Mouse (Mus musculus) macrophage (primary cell): ENCODE results near the gene Maff. TPM values are rescaled to one million over a fixed set of nuclear protein-coding genes. Genes with fewer than 3 reads are reported as not detected.

Source experiments
- H3K27ac ChIP-seq: fragments of 350-480 bp; formaldehyde crosslinking; 2 replicates; pipeline ENCODE4 v1.9.0; 2021
- H3K36me3 ChIP-seq: fragments of 350-480 bp; formaldehyde crosslinking; 2 replicates; pipeline ENCODE4 v1.9.0; 2021; ENCODE audit errors: inconsistent target
- H3K4me3 ChIP-seq: fragments of 350-480 bp; formaldehyde crosslinking; 2 replicates; pipeline ENCODE4 v1.9.0; 2021; ENCODE audit errors: inconsistent target
- H3K79me2 ChIP-seq: fragments of 350-480 bp; formaldehyde crosslinking; 2 replicates; pipeline ENCODE4 v1.9.0; 2021; ENCODE audit errors: inconsistent target
- WGBS: methylation state at CpG from one replicate; pipeline ENCODE4 v1.1.7; 2026; ENCODE audit warnings: inconsistent platforms; ENCODE audit not compliant: missing documents; 5-methylcytosine and 5-hydroxymethylcytosine counted together
- polyA plus RNA-seq: library from polyadenylated mRNA; stranded (reverse); fragments of 250-400 nt; gene quantifications from 3 replicates; pipeline ENCODE4 v1.2.4, GENCODE M21; 2018; ENCODE audit warnings: inconsistent platforms

The Maff gene
- polyA plus RNA-seq, 1 experiment from 2014 or later: 0.80 TPM

DNA sequence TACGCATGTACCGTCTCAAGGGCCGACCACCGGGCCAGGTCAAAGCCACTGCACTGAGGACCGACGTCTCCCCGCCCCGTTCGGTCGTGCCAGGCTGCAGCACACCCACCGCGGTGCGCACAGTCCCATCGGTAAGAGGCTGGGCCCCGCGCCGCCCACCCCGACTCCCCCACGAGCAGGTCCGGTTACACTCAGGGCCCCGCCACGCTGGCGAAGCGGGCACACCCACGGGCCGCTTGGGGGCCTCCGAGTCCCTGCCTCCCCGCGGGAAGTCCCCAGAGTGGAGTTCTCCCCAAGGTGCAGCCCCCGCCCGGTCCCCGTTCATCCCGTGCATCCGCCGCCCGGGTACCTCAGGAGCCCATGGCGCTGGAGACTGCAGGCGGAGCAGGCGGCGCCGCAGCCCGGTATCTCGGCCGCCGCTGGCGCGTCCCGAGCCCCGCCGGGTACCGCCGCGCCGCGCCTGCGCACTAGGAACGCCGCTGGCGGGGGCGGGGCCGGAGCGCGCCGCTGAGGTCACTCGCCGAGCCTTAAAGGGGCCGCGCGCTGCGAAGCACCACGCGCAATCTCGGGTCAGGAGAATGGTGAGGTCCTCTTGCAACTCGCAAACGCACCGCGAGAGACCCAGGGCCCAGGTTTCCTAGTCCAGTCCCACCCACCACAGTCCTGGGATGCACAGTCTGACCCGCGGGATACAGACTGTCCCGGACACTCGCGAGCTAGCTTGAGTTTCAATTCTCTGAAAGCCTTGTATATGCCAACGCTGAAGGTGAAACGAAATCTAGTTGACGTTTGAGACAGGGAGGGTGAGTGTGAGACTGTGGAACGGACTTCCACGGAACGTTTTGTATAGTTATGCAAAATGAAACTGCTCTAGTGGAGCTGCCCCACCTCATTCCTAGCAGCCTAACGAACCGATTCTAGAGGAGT is 56.7 kb downstream of the Maff start, which contains the start of gene Tmem184b:
Tmem184b (minus strand) TSS at position 734 of the 927 bp plus-strand sequence.
- peaks cover 48% of the 10 kb centered on the region for H3K79me2 ChIP-seq
- H3K4me3 ChIP-seq: peak within 1 kb of the TSS; percentile 71
- H3K27ac ChIP-seq: peak within 1 kb of the TSS; percentile 66
- H3K36me3 ChIP-seq: no peaks in the 10 kb centered on the region
- under 1% methylated on average over 90 of the region's 90 CpGs for WGBS

GRCm38 (mm10) chr15:79403763-79404210 is 57.4 kb downstream of the Maff start:
- WGBS: 25% methylated on average over 9 of the region's 9 CpGs
- H3K36me3 ChIP-seq: no peaks in the 10 kb centered on the region
- H3K27ac ChIP-seq: peak overlapping the region; percentile 66
- peak overlapping the region; percentile 71 for H3K4me3 ChIP-seq
- peaks cover 42% of the 10 kb centered on the region for H3K79me2 ChIP-seq

- H3K4me3 ChIP-seq: no peak overlapping the region
These were observed 57.9 kb downstream of the Maff start for GRCm38 (mm10) chr15:79404277-79404676.

DNA sequence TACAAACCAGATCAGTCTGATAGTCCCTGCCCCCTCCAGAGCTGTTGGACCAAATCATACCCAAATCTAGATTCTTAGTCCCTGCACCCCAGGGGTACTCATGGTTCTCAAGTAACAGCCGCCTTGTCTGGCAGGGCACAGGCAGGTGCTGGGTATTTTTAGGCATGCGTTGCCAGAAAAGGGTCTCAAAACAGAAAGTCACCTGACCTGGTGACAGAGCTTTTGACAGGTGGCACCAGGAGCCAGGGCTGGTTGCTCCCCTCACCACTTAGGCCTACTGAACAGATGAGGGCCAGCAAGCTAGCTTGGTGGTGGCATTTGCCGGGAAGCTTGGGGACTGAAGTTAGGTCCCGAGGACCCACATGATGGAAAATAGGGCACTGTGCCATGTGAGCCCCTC is 60.1 kb downstream of the Maff start:
- Histone ChIP-seq H3K79me2 (peaks cover 14% of the 10 kb centered on the region), H3K27ac (no peak overlapping the region), H3K4me3 (no peak overlapping the region), H3K36me3 (no peaks in the 10 kb centered on the region)
- WGBS: 95% methylated on average over 4 of the region's 4 CpGs

More at GRCm38 (mm10) chr15:79404277-79404676, 57.9 kb downstream of the Maff start:
- Histone ChIP-seq H3K27ac (no peak overlapping the region), H3K79me2 (peaks cover 37% of the 10 kb centered on the region), H3K36me3 (no peaks in the 10 kb centered on the region)
- WGBS: 91% methylated on average over 1 of the region's 1 CpGs

Other genes with a start within 250 kb of the Maff start
- 6.4 to 9.0 TPM (median 7.9 TPM) in 3 replicates for gene Micall1, start 237.7 kb upstream of the Maff start, polyA plus RNA-seq
- 27.6 to 119 TPM (median 69.4 TPM) in 3 replicates for gene Polr2f, start 205.6 kb upstream of the Maff start, polyA plus RNA-seq
- gene 1700088E04Rik, start 205.4 kb upstream of the Maff start, polyA plus RNA-seq: 0.56 to 1.1 TPM (median 0.74 TPM) in 3 replicates
- gene Sox10, start 181.4 kb upstream of the Maff start, polyA plus RNA-seq: not detected in 3 replicates
- 4.9 to 9.4 TPM (median 7.0 TPM) in 3 replicates for gene Pick1, start 117.4 kb upstream of the Maff start, polyA plus RNA-seq
- gene Gm49486, start 117.2 kb upstream of the Maff start, polyA plus RNA-seq: not detected in 3 replicates
- not detected in 3 replicates for gene Slc16a8, start 91.9 kb upstream of the Maff start, polyA plus RNA-seq
- not detected in 3 replicates for gene Baiap2l2, start 61.1 kb upstream of the Maff start, polyA plus RNA-seq
- gene Pla2g6, start 18.2 kb upstream of the Maff start, polyA plus RNA-seq: 4.5 to 6.8 TPM (median 5.8 TPM) in 3 replicates
- 40.4 to 55.8 TPM (median 48.1 TPM) in 3 replicates for gene Tmem184b, start 56.9 kb downstream of the Maff start, polyA plus RNA-seq
- 18.1 to 38.8 TPM (median 37.6 TPM) in 3 replicates for gene Csnk1e, start 108.9 kb downstream of the Maff start, polyA plus RNA-seq
- not detected in 3 replicates for gene Kcnj4, start 158.6 kb downstream of the Maff start, polyA plus RNA-seq
- not detected in 3 replicates for gene Kdelr3, start 169.8 kb downstream of the Maff start, polyA plus RNA-seq
- gene Ddx17, start 200.1 kb downstream of the Maff start, polyA plus RNA-seq: 83.2 to 165 TPM (median 122 TPM) in 3 replicates